Mouse (Mus musculus): ENCODE data around the gene Lrp1.

Lrp1 gene

DNA sequence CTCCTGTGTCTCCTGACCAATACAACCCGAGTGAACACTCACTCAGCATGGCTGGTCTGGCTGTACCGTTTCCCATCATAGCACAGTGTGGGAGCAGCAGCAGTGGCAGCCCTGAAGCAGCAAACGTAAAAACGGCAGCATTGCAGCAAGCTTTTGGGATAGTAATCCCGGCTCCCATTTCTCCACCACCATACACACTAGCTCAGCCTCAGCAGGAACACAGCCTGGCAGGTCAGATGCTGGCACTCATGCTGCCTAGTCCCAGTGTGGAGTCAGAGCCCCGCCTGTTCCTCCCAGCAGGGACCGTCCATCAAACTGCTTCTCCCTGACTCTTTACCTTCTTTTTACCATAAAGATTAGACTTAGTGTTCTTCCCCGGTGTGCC, 129.8 kb downstream of the Lrp1 start:
- DNase-seq = peak; percentile 35 to 41

GRCm38 (mm10) chr10:127490160-127491127, 130.5 kb downstream of the Lrp1 start:
- DNase-seq = peak; percentile 31 to 38

DNA sequence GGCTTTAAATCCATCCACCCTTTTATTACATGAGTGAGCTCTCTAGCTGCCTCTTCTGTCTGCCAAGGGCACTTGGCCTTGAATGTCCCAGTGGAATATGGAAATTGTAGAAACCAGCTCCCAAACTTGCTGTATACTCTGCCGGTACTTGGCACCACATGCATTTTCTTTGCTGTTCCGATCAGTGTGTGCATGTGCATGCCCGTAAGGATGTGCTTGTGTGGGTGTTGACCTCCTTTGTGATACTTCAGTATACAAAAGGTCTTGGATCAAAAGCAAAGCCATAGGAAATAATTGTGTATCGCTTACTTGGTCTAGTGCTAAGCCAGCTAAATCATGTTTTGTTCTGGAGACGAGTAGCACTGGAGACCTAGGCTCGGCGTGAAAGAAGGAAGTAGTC, 132.1 kb downstream of the Lrp1 start:
- DNase-seq = no peak

Data from cerebellum, postnatal 10 days (tissue).